Mouse (Mus musculus): ENCODE measurements around the gene Ces1h.
"Not testable (repeated sequence)": the region's sequence is repeated elsewhere in the genome, so short reads cannot be mapped to it uniquely, and the experiment has no call there.

The Ces1h gene

DNA sequence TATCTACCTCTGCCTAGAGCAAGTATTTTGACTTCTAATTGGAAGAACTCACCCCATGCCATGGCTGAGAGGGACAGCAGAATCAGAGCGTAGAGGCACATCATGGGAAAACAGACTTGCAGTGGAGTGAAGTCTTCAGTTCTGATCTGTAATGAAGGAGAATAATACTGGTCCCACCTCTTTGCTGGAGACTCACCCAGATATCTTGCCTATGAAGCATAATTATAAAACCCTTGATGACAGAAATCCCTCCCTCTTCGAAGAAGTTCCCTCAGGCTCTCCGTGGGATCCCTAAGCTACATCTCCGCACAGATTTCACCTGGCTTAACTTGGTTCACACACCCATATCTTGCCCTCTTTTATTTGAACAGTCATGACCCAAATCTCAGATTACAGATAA lies at the start of gene Ces1h:
Gene Ces1h, minus strand, starts transcription at position 101 of the 400 bp plus-strand sequence.
- no peak for DNase-seq (ENCODE audit: low spot score)

DNA sequence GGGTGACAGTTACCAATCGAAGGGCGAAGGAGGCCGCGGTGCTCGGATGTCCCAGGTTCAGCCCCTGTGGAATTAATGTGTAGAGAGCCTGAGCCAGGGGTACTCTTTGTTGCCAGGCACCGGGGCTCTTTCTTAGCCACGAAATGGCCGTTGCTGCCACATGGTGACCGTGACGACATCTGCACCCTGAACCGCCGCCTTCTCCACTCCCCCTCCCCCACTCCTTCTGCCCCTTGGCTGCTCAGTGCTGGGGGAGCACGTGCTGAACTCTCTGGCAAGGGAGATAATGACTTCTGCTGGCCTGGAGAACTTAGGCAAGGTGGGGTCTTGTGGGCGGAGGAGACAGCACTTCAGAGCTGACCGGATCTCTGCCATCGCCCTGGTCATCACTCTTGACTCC lies 47.7 kb upstream of the Ces1h start:
- DNase-seq (ENCODE audit: low spot score): no peak

DNA sequence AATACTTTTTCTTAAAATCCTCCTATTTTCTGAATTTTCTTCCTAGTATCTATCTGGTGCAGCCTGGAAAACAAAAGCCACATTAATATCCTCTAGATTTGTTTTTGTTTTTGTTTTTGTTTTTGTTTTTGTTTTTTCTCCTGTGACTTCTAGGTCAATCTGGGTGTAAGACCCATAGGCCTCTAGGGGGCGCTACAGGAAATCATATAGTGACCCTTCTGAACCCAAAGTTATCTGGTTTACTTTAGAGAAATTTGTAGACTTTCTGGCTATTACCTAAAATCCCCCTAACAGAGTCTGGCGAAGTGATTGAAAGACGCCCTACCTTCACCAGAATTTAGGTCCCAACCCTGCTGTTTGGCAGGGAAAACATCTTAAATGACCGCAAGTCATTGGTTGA lies 35.9 kb upstream of the Ces1h start:
- no peak for DNase-seq (ENCODE audit: low spot score)

DNA sequence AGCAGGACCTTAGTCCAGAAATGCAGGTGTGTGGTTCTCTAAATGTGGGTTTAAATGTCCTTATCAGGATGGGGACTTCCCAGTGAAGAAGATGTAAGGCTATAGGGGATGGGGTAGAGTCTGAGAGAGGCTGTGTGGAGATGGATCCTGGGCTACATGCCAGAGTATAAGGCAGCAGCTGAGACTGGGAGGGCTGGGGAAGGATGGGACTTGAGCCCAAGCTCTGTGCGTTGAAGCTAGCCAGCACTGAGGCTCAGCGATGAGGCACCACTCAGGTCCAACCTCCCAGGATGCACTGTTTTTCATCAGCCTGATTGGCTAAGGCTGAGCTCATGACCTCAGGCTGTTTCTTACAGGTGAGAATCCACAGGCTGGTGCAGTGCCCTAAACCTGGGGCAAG lies 29.3 kb upstream of the Ces1h start:
- DNase-seq (ENCODE audit: low spot score): no peak

GRCm38 (mm10) chr8:93399698-93400097 lies 20.2 kb upstream of the Ces1h start:
- no peak for DNase-seq (ENCODE audit: low spot score)

DNA sequence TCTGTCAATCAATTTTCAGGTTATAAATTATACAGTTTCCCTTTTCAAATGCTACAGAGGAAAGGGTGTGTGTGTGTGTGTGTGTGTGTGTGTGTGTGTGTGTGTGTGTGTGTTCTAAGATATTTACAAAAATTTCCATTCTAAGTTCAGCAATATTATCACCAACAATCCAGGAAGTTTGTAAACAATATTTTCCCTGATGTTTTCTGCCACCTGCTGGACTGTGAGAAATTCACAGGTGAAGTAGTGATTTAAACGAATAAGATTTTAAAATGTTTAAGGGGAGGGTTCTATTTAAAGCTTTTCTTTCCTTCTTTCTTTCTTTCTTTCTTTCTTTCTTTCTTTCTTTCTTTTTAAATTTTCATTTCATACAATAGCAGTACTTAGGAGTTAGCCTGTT lies 18.5 kb upstream of the Ces1h start:
- peak; percentile 31 for DNase-seq (ENCODE audit: low spot score)

DNA sequence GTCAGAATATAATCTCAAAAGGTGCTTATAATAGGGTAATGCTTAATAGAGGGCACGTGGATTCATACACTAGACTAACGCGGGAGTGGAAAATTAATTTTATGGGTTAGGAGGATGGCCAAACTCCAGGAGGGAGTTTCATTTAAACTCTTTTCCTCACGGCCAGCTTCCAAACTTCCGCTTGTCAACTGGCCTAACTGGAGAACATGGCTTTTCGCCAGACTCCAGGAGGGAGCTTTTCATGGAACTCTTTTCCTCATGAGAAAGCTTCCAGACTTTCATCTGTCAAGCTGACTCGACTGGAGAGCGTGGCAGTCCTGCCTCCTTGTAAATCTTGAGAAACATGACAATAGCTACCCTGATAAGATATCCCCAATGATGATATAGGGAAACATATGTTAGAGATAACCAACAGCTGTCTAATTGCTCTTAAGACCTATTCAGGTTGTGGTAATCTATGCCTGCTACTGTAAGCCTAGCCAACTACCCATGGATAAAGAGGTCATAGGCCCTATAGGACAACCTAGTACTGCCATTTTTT lies 14.6 kb upstream of the Ces1h start:
- not testable (repeated sequence) for DNase-seq (ENCODE audit: low spot score)

DNA sequence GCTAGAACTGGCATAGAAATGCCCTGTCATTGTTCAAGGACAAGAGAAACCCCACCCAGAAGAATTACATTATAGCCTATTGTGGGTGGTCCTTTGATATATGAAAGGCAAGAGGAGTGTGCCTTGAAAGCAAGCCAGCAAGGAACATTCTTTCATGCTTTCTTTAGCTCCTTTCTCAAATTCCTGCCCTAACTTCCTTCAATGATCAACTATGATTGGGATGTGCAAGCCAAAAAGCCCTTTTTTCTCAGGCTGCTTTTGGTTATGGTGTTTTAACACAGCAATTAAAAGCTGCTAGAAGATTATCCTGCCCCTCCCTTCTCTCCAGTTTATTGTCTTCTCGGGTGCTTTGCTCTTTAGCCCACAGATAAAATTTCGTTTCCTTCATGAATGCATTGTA lies 10.0 kb downstream of the Ces1h start:
- no peak for DNase-seq (ENCODE audit: low spot score)

- DNase-seq (ENCODE audit: low spot score): no peak
Measured at GRCm38 (mm10) chr8:93360113-93360512, 19.4 kb downstream of the Ces1h start.

DNA sequence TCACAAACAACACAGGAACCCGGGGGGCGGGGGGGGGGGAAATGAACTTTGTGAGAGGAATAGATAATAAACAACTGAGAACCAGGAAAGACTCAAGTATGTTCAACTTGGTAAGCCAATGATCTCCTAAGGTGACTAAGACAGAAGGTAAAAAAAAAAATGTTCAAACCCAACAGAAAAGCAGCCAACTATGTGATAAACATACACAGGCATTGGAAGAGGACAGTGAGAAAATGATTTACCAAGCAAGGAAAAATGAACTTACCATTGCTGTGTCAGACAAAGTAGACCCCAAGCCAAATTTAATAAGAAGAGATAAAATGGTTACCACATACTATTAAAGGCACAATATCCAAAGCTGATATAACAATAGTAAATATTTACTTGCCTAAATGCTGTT lies 40.0 kb downstream of the Ces1h start:
- DNase-seq (ENCODE audit: low spot score): no peak

DNA sequence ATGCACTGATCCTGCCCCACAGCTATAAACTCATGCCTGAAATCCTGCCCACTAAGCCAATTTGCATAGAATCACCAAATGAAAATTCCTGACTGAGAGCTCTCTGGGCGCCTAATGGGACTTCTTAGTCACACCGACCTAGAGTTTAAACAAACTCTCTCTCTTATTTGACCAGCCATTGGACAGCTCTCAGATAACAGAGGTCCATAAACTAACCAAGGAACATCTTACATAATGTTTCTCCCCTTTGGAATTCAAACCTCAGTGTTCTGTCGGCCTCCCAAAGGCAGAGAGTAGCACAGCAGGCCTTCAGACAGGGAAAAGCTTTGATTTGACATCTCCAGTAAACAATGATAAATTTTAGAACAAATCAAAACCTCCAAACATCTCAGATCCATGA lies 42.3 kb downstream of the Ces1h start, which contains the start of gene Ces1g:
Gene Ces1g, minus strand, starts transcription at position 102 of the 400 bp plus-strand sequence.
- no peak for DNase-seq (ENCODE audit: low spot score)

- DNase-seq (ENCODE audit: low spot score): no peak
Measured at GRCm38 (mm10) chr8:93332703-93333102, 46.8 kb downstream of the Ces1h start.

DNA sequence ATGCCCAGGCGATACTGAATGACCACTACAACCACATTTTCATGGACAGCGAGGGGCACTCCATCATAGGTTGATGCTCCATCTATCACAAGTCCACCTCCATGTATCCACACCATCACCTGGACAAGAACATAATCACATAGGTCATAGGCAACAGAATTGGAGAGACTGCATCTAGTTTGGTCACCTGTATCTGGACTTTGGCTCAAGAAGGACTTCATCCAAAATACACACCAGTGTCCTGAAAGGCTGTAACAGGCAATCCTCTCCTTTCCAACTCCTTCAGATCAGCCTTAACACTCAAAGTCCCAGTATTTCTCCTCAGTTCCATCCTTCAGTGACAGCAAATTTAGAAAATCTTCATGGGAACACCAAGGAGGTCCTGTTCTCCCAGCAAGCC lies 48.4 kb downstream of the Ces1h start:
- DNase-seq (ENCODE audit: low spot score): no peak

- no peak for DNase-seq (ENCODE audit: low spot score)
Measured at GRCm38 (mm10) chr8:93325123-93325522, 54.4 kb downstream of the Ces1h start.

DNA sequence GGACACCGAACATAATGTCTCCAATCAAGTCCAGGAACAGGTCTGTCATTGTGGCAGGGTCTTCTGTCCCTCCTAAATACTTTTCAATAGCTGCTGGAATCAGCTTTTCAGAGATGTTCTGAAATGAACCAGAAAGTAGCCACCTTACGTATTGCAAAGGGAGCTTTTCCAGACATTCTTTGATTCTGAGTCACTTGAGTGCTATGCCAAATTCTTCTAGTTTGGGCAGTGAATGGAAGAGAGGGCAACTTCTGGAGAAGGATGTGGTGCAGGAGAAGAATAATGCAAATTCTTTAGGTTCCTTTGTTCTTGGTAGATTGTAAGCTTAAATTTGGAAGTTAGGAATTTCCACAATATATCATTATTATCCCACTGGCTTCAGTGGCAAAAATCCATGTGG lies 62.5 kb downstream of the Ces1h start:
- no peak for DNase-seq (ENCODE audit: low spot score)

GRCm38 (mm10) chr8:93315557-93315956 lies 64.0 kb downstream of the Ces1h start:
- no peak for DNase-seq (ENCODE audit: low spot score)
